Mouse (Mus musculus): ENCODE results near the gene Gm45021.
A peak's percentile ranks its signal among the peaks of the same experiment; 100 is the strongest.

Gm45021 gene

GRCm38 (mm10) chr6:48589194-48589750 is at the start of gene Gm45021:
Gene Gm45021, plus strand, starts transcription at chr6:48589610.
- no peak for DNase-seq (ENCODE audit: low spot score)

GRCm38 (mm10) chr6:48539860-48540259 is 49.5 kb upstream of the Gm45021 start:
- no peak for DNase-seq (ENCODE audit: low spot score)

- DNase-seq (ENCODE audit: low spot score), result no peak
These were observed 48.7 kb upstream of the Gm45021 start for GRCm38 (mm10) chr6:48540721-48541120.

GRCm38 (mm10) chr6:48541560-48542450 is 47.6 kb upstream of the Gm45021 start:
- DNase-seq (ENCODE audit: low spot score), result no peak

- DNase-seq (ENCODE audit: low spot score), result no peak
These were observed 46.8 kb upstream of the Gm45021 start for GRCm38 (mm10) chr6:48542631-48543030.

GRCm38 (mm10) chr6:48545251-48545650 is 44.2 kb upstream of the Gm45021 start:
- no peak for DNase-seq (ENCODE audit: low spot score)

GRCm38 (mm10) chr6:48546271-48546670 is 43.1 kb upstream of the Gm45021 start:
- DNase-seq (ENCODE audit: low spot score), result peak; percentile 39

- DNase-seq (ENCODE audit: low spot score), result peak; percentile 53
These were observed 42.6 kb upstream of the Gm45021 start for GRCm38 (mm10) chr6:48546858-48547257.

GRCm38 (mm10) chr6:48548314-48548713 is 41.1 kb upstream of the Gm45021 start:
- DNase-seq (ENCODE audit: low spot score), result no peak

- peak; percentile 38 for DNase-seq (ENCODE audit: low spot score)
These were observed 36.5 kb upstream of the Gm45021 start for GRCm38 (mm10) chr6:48552918-48553317.

GRCm38 (mm10) chr6:48553819-48554218 is 35.6 kb upstream of the Gm45021 start:
- DNase-seq (ENCODE audit: low spot score), result no peak

- peak; percentile 97 for DNase-seq (ENCODE audit: low spot score)
These were observed 34.9 kb upstream of the Gm45021 start, which contains the start of gene Lrrc61 for GRCm38 (mm10) chr6:48554280-48555103. Gene Lrrc61, plus strand, starts transcription at chr6:48554796.

GRCm38 (mm10) chr6:48555104-48555890 is 34.1 kb upstream of the Gm45021 start:
- peak; percentile 89 for DNase-seq (ENCODE audit: low spot score)

GRCm38 (mm10) chr6:48555956-48556355 is 33.5 kb upstream of the Gm45021 start:
- DNase-seq (ENCODE audit: low spot score), result no peak

GRCm38 (mm10) chr6:48565693-48566310 is 23.6 kb upstream of the Gm45021 start:
- no peak for DNase-seq (ENCODE audit: low spot score)

- peak; percentile 31 for DNase-seq (ENCODE audit: low spot score)
These were observed 23.1 kb upstream of the Gm45021 start for GRCm38 (mm10) chr6:48566312-48566711.

GRCm38 (mm10) chr6:48568036-48568984 is 21.1 kb upstream of the Gm45021 start:
- DNase-seq (ENCODE audit: low spot score), result no peak

GRCm38 (mm10) chr6:48569065-48569807 is 20.2 kb upstream of the Gm45021 start:
- DNase-seq (ENCODE audit: low spot score), result no peak

- no peak for DNase-seq (ENCODE audit: low spot score)
These were observed 17.4 kb upstream of the Gm45021 start for GRCm38 (mm10) chr6:48572014-48572413.
